Mouse (Mus musculus) adrenal gland, postnatal 14 days (tissue): ENCODE measurements around the gene Lrrc46. TPM values are rescaled to one million over a fixed set of nuclear protein-coding genes. Genes with fewer than 3 reads are reported as not detected.

ENCODE experiments used
- DNase-seq: peaks from one replicate; pipeline ENCODE4 v3.0.0; 2021; ENCODE audit warnings: mixed read lengths
- long read RNA-seq, 2 experiments: library from polyadenylated mRNA; stranded (forward); transcript quantifications; one replicate each; pipeline ENCODE4 v2.0.0; 2021
- total RNA-seq: library from RNA; stranded (reverse); gene quantifications from 2 replicates; pipeline ENCODE4 v1.2.3, GENCODE M21; 2021

The Lrrc46 gene
- 0.93 and 0.94 TPM in 2 replicates for total RNA-seq
- long read RNA-seq, experiment 1, partial matches to known transcripts: 2 of 2 reads
- long read RNA-seq, experiment 1, other reads (novel, unspliced or antisense): 0 of 2 reads
- long read RNA-seq, experiment 2, partial matches to known transcripts: 2 of 2 reads
- long read RNA-seq, experiment 2, other reads (novel, unspliced or antisense): 0 of 2 reads

DNA sequence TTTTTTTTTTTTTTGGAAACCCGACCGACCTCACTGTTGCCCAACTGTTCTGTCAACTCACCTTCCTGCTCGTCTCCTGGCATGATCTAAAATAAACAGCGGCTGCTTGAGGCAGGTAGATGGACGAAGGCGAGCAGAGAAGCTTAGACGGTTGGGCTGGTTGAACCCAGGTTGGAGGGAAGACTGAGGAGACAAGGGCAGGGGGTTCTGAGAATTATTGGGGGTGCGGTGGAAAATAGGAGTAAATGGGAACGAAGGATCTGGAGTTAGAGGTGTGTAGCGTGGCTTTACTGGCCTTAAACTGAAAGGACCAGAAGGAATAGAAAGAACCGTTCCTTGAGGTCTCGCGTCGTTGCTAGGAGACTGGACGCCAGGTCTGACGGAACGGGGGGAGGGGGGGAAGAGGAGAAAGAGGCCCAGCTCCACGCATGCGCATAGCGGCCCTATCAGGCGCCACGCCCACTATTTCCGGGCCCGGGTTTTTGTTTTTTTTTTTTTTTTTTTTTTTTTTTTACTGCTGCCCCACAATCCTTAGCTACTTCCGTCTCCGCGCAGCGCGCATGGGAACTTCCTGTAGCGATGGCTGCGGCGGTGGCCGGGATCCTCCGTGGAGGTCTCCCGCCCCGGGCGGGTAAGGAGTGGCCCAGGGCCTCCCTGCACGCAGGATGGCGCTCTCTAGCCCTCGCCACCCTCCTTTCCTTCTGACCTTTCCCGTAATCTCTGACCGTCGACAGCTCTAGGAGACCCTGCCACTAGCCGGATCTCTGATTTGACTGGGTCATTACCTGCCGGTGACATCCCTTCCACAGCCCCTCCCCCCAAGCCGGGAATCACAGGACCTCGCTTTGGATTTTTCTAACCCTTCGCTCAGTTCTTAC is at the start of gene Lrrc46, which contains the start of gene Mrpl10:
TSS of gene Lrrc46 (minus strand) at position 386 of the 878 bp plus-strand sequence.
TSS of gene Mrpl10 (plus strand) at position 539 of the 878 bp plus-strand sequence.
- DNase-seq: peak; percentile 94

GRCm38 (mm10) chr11:97086365-97086764 is 45.2 kb upstream of the Lrrc46 start:
- DNase-seq: no peak

GRCm38 (mm10) chr11:97084821-97085505 is 43.8 kb upstream of the Lrrc46 start:
- DNase-seq: no peak

- DNase-seq: peak; percentile 70
These were observed 42.4 kb upstream of the Lrrc46 start for GRCm38 (mm10) chr11:97083401-97084140.

DNA sequence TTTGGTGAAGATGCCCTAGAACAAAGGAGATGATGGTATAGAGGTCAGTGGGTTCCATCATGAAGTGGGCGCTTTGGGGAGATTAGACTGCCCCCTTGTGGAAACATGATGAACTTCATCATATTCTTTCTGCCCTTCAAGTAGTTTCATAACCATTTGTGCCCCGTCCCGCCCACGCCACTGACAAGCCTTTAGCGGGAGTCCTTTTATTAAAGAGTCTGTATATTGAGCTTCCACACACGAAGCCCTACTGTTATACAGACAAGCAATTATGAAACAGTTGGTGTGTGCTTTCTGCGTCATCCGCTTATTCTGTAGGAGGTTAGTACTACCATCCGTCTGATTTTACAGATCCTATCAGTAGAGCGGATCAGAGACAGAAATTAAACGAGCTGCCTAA is 41.8 kb upstream of the Lrrc46 start:
- DNase-seq: peak; percentile 77

DNA sequence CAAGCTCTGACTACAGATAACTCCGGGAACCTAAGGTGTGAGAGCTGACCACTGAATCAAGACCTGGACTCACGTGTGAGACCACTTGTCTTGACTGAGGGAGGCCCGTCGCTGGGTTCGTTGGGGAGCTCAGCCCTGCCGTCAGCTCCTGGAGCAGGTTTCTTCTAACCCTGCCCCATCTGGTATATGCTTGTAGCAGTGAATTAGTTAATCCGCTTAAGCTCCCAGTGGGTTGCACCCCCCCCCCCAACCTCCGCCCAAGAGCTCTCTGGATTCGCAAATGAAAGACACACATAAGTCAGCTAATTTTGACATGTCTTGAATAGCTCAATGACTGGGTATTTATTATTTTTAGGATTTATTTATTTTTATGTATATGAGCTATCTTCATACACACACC is 39.1 kb upstream of the Lrrc46 start:
- no peak for DNase-seq

- peak; percentile 42 for DNase-seq
These were observed 37.5 kb upstream of the Lrrc46 start for GRCm38 (mm10) chr11:97078751-97079150.

DNA sequence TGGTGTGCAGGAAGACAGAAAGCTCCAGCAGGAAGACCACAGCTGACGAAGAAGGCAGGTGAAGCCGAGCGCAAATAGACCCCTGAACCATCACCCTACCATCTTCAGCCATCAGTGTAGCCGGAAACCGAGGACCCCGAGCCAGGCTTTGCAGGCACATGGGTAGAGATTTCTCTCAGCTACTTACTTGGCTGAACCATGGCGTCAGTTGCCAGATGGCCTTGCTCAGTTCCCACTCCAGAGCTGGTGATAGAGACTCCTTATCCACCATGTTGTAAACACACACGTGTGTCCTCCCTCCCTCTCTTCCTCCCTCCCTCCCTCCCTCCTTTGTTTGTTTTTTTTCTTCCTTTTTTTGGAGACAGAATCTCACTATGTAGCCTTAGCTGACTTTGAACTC is 33.0 kb upstream of the Lrrc46 start:
- no peak for DNase-seq

GRCm38 (mm10) chr11:97072533-97072932 is 31.3 kb upstream of the Lrrc46 start:
- peak; percentile 62 for DNase-seq

DNA sequence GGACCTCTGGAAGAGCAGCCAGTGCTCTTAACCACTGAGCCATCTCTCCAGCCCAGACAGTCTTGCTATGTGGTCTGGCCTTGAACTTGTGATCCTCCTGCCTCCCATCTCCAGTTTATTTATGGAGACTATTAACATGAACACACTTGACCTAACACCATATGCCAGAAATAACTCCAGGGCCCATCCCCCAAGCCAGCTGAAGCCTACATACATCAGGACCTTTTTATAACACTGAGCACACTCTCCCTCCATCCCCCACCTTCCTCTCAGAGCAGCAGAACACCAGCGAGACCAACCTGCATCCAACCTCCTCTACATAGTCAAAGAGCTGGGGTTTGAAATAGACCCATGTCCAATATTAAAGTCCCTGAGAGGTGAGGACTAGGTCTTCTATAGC is 29.9 kb upstream of the Lrrc46 start:
- DNase-seq: no peak

DNA sequence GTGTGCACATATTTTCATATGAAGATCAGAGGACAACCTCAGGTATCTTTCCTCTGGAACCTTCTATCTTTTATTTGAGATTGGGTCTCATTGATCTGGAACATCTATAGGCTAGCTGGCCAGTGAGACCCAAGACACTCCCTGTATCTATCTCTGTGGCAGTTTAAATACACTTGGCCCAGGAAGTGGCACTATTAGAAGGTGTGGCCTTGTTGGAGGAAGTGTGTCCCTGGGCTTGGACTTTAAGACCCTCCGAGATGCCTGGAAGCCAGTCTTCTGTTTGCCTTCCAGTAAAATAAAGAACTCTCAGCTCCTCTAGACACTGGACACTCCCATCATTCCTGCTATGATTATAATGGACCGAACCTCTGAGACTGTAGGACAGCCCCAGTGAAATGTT is 28.6 kb upstream of the Lrrc46 start:
- DNase-seq: no peak

- no peak for DNase-seq
These were observed 28.1 kb upstream of the Lrrc46 start for GRCm38 (mm10) chr11:97069333-97069732.

- DNase-seq: no peak
These were observed 25.6 kb upstream of the Lrrc46 start for GRCm38 (mm10) chr11:97066656-97067360.

- DNase-seq: no peak
These were observed 24.5 kb upstream of the Lrrc46 start for GRCm38 (mm10) chr11:97065538-97066295.

DNA sequence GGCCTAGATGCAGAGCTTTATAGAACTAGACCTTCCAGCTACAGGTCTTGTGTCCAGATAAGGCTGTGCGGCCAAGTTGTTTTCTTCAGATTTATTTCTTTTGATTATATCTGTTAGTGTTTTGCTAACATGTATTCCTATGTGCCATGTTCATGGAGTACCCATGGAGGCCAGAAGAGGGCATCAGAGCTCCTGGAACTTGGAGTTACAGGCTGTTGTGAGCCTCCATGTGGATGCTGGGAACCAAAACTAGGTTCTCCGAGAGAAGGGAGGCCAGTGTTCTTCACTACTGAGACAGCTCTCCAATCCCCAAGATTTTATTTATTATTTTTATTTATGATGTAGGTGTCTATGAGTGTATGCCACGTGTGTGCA is 22.7 kb upstream of the Lrrc46 start:
- DNase-seq: no peak

GRCm38 (mm10) chr11:97063274-97063920 is 22.2 kb upstream of the Lrrc46 start:
- DNase-seq: no peak

GRCm38 (mm10) chr11:97052219-97052646 is 11.0 kb upstream of the Lrrc46 start:
- peak; percentile 73 for DNase-seq

DNA sequence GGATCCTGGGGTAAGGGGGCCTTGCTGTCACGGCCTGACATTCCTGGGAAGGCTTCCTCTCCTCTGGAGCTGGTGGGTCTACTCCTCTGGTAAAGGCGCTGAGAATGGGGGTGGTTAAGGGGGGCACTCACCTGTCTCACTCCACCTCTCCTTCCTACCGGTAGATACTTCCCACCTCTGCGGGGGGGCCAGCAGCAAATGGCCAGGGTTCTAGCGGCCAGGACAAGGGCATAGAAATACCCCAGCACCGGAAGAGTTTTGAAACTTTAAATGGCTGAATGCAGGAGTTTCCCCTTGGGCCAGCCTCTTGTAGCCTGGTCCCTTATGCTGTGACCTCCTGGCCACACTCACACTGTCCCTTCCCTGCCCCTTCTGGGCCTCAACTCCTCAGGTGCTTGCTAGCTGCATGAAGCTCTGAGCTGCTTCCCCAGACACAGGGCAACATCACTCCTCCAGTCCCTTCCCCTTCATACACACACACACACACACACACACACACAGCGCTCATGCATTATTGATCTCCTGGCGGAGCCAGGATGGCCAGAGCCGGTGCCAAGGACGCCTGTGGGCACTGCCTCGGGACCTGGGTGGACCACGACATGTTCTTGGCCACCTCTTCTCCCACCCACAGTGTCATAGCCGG is 9.9 kb upstream of the Lrrc46 start:
- DNase-seq: no peak

DNA sequence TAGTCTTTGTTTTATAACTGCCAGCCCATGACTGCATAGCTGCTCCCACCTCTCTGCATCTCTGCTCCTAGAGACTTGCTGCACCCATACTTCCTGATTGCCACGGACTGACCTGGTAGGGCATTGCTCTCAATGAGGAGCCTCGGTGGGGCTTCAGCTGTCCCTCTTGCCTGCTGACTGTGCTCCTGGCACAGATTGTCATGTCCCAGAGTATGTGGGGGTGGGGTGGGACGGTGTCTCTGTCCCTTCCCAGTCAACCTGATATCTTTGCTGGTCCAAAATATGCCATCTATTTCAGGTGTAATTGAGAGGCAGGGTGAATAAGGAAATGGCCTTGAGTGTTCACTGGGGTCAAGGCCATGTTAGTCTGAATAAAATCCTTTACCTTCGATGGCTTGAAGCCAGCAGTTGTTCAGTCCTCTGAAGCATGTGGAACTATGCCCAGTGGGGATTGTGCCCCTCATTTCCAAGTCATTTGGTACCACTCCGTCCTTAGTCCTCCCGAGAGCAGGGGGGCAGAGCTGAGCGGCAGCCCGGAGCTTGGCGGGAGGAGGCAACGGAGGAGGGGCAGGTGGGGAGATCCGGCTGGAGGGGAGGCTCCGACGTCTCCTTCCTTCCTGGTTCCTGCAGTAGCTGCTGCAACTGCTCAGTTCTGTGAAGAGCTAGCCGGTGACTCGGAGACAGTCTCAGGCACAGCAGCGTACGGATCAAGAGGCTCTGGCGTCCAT is 9.2 kb upstream of the Lrrc46 start, which contains the start of gene Osbpl7:
TSS of gene Osbpl7 (plus strand) at position 413 of the 728 bp plus-strand sequence.
- peak; percentile 88 for DNase-seq
